Mouse (Mus musculus) bone marrow, adult 2 months (tissue): ENCODE data around the gene Epb41l3. TPM values are rescaled to one million over a fixed set of nuclear protein-coding genes. Genes with fewer than 3 reads are reported as not detected.

Experiments
- H3K27ac ChIP-seq: fragments of 200-500 bp; 2 replicates; pipeline ENCODE4 v1.5.1; 2012; ENCODE audit warnings: low read depth, mild to moderate bottlenecking, control low read depth, inconsistent platforms, low read length; ENCODE audit not compliant: control insufficient read depth, poor library complexity, insufficient read depth
- H3K4me1 ChIP-seq: fragments of 200-500 bp; 2 replicates; pipeline ENCODE4 v1.6.1; 2011; ENCODE audit warnings: low read length; ENCODE audit not compliant: control insufficient read depth, insufficient read depth
- H3K4me3 ChIP-seq: fragments of 200-500 bp; replicated peaks from 2 replicates; pipeline ENCODE3; 2011; ENCODE audit warnings: mild to moderate bottlenecking, low read depth, low read length, control low read depth; ENCODE audit not compliant: control insufficient read depth
- CTCF ChIP-seq: fragments of 200-500 bp; IDR thresholded peaks from 2 replicates; pipeline ENCODE4 v1.5.1; 2011; ENCODE audit warnings: low read length, control low read depth; ENCODE audit not compliant: control insufficient read depth, insufficient read depth
- POLR2A ChIP-seq: fragments of 200-500 bp; IDR thresholded peaks from 2 replicates; pipeline ENCODE4 v1.6.1; 2011; ENCODE audit warnings: low read depth, mild to moderate bottlenecking, control low read depth, low read length, borderline replicate concordance; ENCODE audit not compliant: control insufficient read depth
- WGBS: fragments of 180-500 bp; shearing (Covaris S2); methylation state at CpG from one replicate; pipeline ENCODE4 v1.1.7; 2018; 5-methylcytosine and 5-hydroxymethylcytosine counted together
- polyA plus RNA-seq: library from polyadenylated mRNA; stranded (reverse); fragments of >200 nt; gene quantifications from 2 replicates; pipeline ENCODE4 v1.2.4, GENCODE M21; 2011; ENCODE audit warnings: low replicate concordance; ENCODE audit not compliant: missing spikeins, insufficient read depth, insufficient read length

Gene Epb41l3
- polyA plus RNA-seq, 1 experiment, result 9.1 TPM

- Histone ChIP-seq H3K4me1 (no peaks in the 10 kb centered on the region), H3K27ac (no peak overlapping the region), H3K4me3 (no peak overlapping the region)
- TF ChIP-seq POLR2A (no peak), CTCF (no peak)
- 79% methylated on average over 5 of the region's 5 CpGs for WGBS
Measured at GRCm38 (mm10) chr17:69205282-69205999, 130.0 kb downstream of the Epb41l3 start.

GRCm38 (mm10) chr17:69207562-69208312 lies 132.3 kb downstream of the Epb41l3 start:
- Histone ChIP-seq H3K4me3 (no peak overlapping the region), H3K4me1 (no peaks in the 10 kb centered on the region), H3K27ac (no peak overlapping the region)
- 82% methylated on average over 15 of the region's 15 CpGs for WGBS
- TF ChIP-seq POLR2A (no peak), CTCF (no peak)

- Histone ChIP-seq H3K4me3 (no peak overlapping the region), H3K27ac (no peak overlapping the region), H3K4me1 (no peaks in the 10 kb centered on the region)
- TF ChIP-seq CTCF, result no peak
- TF ChIP-seq POLR2A, result no peak
Measured at GRCm38 (mm10) chr17:69211065-69211464, 135.6 kb downstream of the Epb41l3 start.

GRCm38 (mm10) chr17:69216120-69216519 lies 140.6 kb downstream of the Epb41l3 start:
- Histone ChIP-seq H3K4me1 (no peaks in the 10 kb centered on the region), H3K27ac (no peak overlapping the region), H3K4me3 (no peak overlapping the region)
- WGBS, result 82% methylated on average over 3 of the region's 3 CpGs
- TF ChIP-seq POLR2A, result no peak
- TF ChIP-seq CTCF, result no peak

GRCm38 (mm10) chr17:69220849-69221248 lies 145.4 kb downstream of the Epb41l3 start:
- H3K4me3 ChIP-seq, result no peak overlapping the region
- TF ChIP-seq CTCF (no peak), POLR2A (no peak)
- WGBS, result 80% methylated on average over 7 of the region's 7 CpGs
- H3K4me1 ChIP-seq, result no peaks in the 10 kb centered on the region
- H3K27ac ChIP-seq, result no peak overlapping the region

GRCm38 (mm10) chr17:69221377-69221776 lies 145.9 kb downstream of the Epb41l3 start:
- Histone ChIP-seq H3K4me1 (no peaks in the 10 kb centered on the region), H3K4me3 (no peak overlapping the region), H3K27ac (no peak overlapping the region)
- 65% methylated on average over 6 of the region's 6 CpGs for WGBS
- TF ChIP-seq CTCF, result no peak
- TF ChIP-seq POLR2A, result no peak

- WGBS, result 62% methylated on average over 10 of the region's 10 CpGs
- Histone ChIP-seq H3K27ac (no peak overlapping the region), H3K4me1 (no peaks in the 10 kb centered on the region), H3K4me3 (no peak overlapping the region)
- TF ChIP-seq POLR2A (no peak), CTCF (no peak)
Measured at GRCm38 (mm10) chr17:69221966-69222692, 146.6 kb downstream of the Epb41l3 start.

- Histone ChIP-seq H3K4me1 (no peaks in the 10 kb centered on the region), H3K4me3 (no peak overlapping the region), H3K27ac (no peak overlapping the region)
- WGBS, result 74% methylated on average over 7 of the region's 7 CpGs
- TF ChIP-seq CTCF (no peak), POLR2A (no peak)
Measured at GRCm38 (mm10) chr17:69225996-69226395, 150.5 kb downstream of the Epb41l3 start.
